Mouse (Mus musculus) ES-Bruce4 (cell line): Measurements from ENCODE around the gene Ttc7b. TPM values are rescaled to one million over a fixed set of nuclear protein-coding genes. Genes with fewer than 3 reads are reported as not detected.

Experiments used
- H3K27ac ChIP-seq: 2 replicates; pipeline ENCODE4 v1.5.1; 2012; ENCODE audit warnings: low read length, inconsistent platforms; ENCODE audit not compliant: insufficient read depth
- H3K27me3 ChIP-seq: 2 replicates; pipeline ENCODE4 v1.6.1; 2012; ENCODE audit warnings: mild to moderate bottlenecking, low read length, inconsistent platforms; ENCODE audit not compliant: control insufficient read depth, poor library complexity, insufficient read depth, severe bottlenecking
- H3K36me3 ChIP-seq: 2 replicates; pipeline ENCODE4 v1.6.1; 2012; ENCODE audit warnings: inconsistent platforms, mild to moderate bottlenecking, low read length, moderate library complexity; ENCODE audit not compliant: control insufficient read depth, poor library complexity, insufficient read depth, severe bottlenecking
- H3K4me1 ChIP-seq: one replicate; pipeline ENCODE4 v1.8.1; 2011; ENCODE audit warnings: low read length; ENCODE audit not compliant: control insufficient read depth, insufficient read depth
- H3K4me3 ChIP-seq: 2 replicates; pipeline ENCODE4 v1.5.1; 2011; ENCODE audit warnings: low read depth, mild to moderate bottlenecking, low read length
- H3K9ac ChIP-seq: 2 replicates; pipeline ENCODE4 v1.6.1; 2012; ENCODE audit warnings: low read depth, mild to moderate bottlenecking, inconsistent platforms; ENCODE audit not compliant: poor library complexity, severe bottlenecking
- H3K9me3 ChIP-seq: replicated peaks from 2 replicates; pipeline ENCODE4 v1.6.1; 2012; ENCODE audit warnings: mild to moderate bottlenecking, low read length, inconsistent platforms; ENCODE audit not compliant: control insufficient read depth, poor library complexity, insufficient read depth, severe bottlenecking
- CTCF ChIP-seq: IDR thresholded peaks from one replicate; pipeline ENCODE4 v1.8.1; 2011; ENCODE audit warnings: low read depth, low read length
- EP300 ChIP-seq: IDR thresholded peaks from 2 replicates; pipeline ENCODE4 v1.6.1; 2011; ENCODE audit warnings: low read depth, low read length; ENCODE audit not compliant: insufficient read depth
- POLR2A ChIP-seq: IDR thresholded peaks from one replicate; pipeline ENCODE4 v1.8.1; 2011; ENCODE audit warnings: low read length; ENCODE audit not compliant: insufficient read depth
- polyA plus RNA-seq: library from polyadenylated mRNA; stranded (reverse); fragments of >200 nt; gene quantifications from 2 replicates; pipeline ENCODE4 v1.2.4, GENCODE M21; 2011; ENCODE audit warnings: low read depth; ENCODE audit not compliant: missing spikeins, insufficient read depth, insufficient read length

Ttc7b gene
- polyA plus RNA-seq, 1 experiment, result 61.1 TPM

DNA sequence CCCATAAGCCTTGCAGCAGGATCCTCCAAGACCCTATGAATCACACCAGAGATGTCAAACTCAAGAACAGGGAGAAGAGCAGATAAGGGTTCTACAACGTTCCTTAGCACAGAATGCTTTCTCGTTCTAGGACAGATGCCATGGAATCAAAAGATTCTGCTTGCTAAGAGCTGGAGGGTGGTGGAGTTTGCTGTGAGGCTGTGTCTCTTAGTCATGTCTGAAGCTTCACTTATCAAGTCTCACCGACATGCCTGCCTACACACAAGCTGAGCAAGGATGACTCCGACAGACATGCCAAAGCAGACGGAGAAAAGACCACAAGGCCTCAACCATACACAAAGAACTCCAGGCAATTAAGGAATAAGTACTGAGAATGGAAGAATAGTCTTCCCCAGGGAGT, 27.4 kb downstream of the Ttc7b start:
- Histone ChIP-seq H3K27ac (no peak overlapping the region), H3K4me3 (no peak overlapping the region), H3K36me3 (peaks cover 10% of the 10 kb centered on the region), H3K27me3 (no peaks in the 10 kb centered on the region), H3K9me3 (no peaks in the 10 kb centered on the region), H3K4me1 (no peaks in the 10 kb centered on the region), H3K9ac (no peak overlapping the region)
- no peak for TF ChIP-seq EP300
- no peak for TF ChIP-seq CTCF
- TF ChIP-seq POLR2A, result no peak

DNA sequence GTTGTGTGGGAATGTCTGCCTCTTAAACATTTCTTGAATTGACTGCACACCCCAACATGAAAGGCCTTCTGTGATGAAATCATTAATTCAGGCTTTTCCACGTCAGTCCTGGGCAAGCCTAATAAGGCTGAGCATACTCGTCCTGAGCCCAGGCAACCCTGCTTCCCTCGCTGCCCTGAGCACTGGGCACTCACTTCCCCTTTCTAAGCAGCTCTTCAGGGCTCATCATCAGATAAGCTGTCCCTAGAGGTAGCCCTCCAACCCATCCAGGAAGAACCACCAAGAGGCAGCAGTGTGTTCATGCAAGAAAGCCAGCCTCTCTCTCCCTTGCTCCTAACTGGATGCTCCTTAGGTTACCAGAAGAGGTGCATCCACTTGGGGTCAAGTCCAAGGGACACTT, 27.9 kb downstream of the Ttc7b start:
- H3K27ac ChIP-seq, result no peak overlapping the region
- no peaks in the 10 kb centered on the region for H3K27me3 ChIP-seq
- peaks cover 7% of the 10 kb centered on the region for H3K36me3 ChIP-seq
- no peak for TF ChIP-seq CTCF
- TF ChIP-seq EP300, result no peak
- no peak for TF ChIP-seq POLR2A
- H3K9ac ChIP-seq, result no peak overlapping the region
- no peak overlapping the region for H3K4me3 ChIP-seq
- H3K4me1 ChIP-seq, result no peaks in the 10 kb centered on the region
- no peaks in the 10 kb centered on the region for H3K9me3 ChIP-seq

DNA sequence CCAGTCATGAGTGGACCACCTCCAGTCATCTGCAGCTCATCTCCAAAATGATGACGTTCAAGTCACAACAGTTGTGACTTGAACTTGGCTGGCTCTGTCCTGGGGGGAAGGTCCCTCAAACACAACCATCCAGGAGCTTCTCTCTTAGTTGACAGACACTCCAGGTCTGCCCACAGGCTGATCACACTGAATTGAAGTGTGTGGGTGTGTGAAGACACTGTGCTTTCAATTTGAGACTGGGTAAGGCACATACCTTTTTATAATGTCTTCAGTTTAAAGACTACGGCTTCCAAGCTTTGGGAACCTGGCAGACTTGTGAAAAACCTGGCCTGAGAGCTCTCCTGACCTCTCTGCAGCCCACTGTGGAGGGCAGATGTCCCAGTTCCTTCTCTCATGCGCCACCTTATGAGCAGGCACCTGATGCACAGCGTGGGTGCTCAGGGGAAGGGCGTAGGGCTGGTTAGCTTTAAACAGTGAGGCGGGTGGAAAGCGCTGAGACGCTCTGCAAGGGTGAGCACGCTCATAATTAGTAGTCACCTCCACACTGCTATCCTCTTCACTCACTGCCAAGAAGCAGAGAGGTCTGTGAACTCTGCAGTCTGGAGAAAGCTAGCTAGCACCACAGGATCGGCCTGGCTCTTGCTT, 28.5 kb downstream of the Ttc7b start:
- Histone ChIP-seq H3K36me3 (peaks cover 7% of the 10 kb centered on the region), H3K4me1 (no peaks in the 10 kb centered on the region), H3K27ac (no peak overlapping the region), H3K9ac (no peak overlapping the region), H3K9me3 (no peaks in the 10 kb centered on the region), H3K4me3 (no peak overlapping the region), H3K27me3 (no peaks in the 10 kb centered on the region)
- no peak for TF ChIP-seq CTCF
- TF ChIP-seq EP300, result no peak
- TF ChIP-seq POLR2A, result no peak

DNA sequence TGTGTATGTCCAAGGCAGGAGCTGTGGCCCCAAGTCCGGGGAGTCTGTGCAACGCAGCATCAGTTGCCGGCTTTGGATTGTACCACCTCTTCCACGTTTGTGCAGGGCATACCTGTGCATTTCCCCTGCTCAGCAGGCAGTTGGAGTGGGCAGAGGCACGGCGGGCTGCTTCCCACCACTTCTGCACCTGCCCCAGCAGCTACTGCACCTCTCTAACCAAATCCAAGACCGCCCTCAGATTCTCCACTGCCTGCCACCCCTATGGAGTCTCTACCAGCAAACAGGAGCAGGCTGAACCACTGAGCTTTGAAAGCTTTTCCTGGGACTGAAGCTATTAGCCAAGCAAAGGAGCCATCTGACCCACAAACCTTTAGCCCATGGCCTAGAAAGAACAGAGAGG, 30.8 kb downstream of the Ttc7b start:
- H3K27me3 ChIP-seq, result no peaks in the 10 kb centered on the region
- TF ChIP-seq CTCF (no peak), POLR2A (no peak), EP300 (no peak)
- H3K4me3 ChIP-seq, result no peak overlapping the region
- H3K27ac ChIP-seq, result no peak overlapping the region
- peaks cover 2% of the 10 kb centered on the region; the same call in 1 of the 2 replicates for H3K36me3 ChIP-seq
- no peak overlapping the region for H3K9ac ChIP-seq
- no peaks in the 10 kb centered on the region for H3K4me1 ChIP-seq
- no peaks in the 10 kb centered on the region for H3K9me3 ChIP-seq

DNA sequence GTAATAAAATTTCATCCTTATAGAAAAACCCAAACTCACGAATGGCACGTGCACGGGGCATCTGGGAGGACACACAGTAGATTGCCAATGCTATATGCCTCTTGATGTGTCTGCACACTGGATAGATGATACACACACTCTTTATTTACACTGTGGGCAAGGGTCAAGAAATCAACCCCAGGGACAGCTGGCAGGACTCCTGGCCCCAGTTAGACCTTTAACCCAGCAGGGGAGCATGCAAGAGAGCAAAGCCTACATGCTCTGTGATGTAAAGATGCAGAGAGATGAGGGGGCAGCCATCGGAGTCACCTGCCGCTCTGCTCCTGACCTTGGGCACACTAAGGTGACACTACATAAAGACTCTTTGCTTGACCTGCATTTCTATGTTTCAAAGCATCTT, 32.3 kb downstream of the Ttc7b start:
- no peak overlapping the region for H3K9ac ChIP-seq
- no peaks in the 10 kb centered on the region for H3K4me1 ChIP-seq
- no peaks in the 10 kb centered on the region for H3K36me3 ChIP-seq
- no peaks in the 10 kb centered on the region for H3K27me3 ChIP-seq
- no peaks in the 10 kb centered on the region for H3K9me3 ChIP-seq
- TF ChIP-seq POLR2A (no peak), EP300 (no peak), CTCF (no peak)
- H3K4me3 ChIP-seq, result no peak overlapping the region
- H3K27ac ChIP-seq, result no peak overlapping the region

- no peaks in the 10 kb centered on the region for H3K36me3 ChIP-seq
- no peak overlapping the region for H3K9ac ChIP-seq
- H3K27ac ChIP-seq, result no peak overlapping the region
- H3K9me3 ChIP-seq, result no peaks in the 10 kb centered on the region
- no peaks in the 10 kb centered on the region for H3K27me3 ChIP-seq
- H3K4me1 ChIP-seq, result no peaks in the 10 kb centered on the region
- TF ChIP-seq CTCF, result peak; percentile 50
- no peak for TF ChIP-seq POLR2A
- no peak overlapping the region for H3K4me3 ChIP-seq
Measured at GRCm38 (mm10) chr12:100486232-100486631, 34.4 kb downstream of the Ttc7b start.
